Mouse (Mus musculus) thymus, adult 2 months (tissue): ENCODE data around the gene Schip1.

Experiments used
- CTCF ChIP-seq: fragments of 200-500 bp; IDR thresholded peaks from 2 replicates; pipeline ENCODE4 v1.5.1; 2012; ENCODE audit warnings: mild to moderate bottlenecking, control low read depth, low read length, moderate library complexity, borderline replicate concordance; ENCODE audit not compliant: control insufficient read depth, poor library complexity, insufficient read depth; ENCODE audit errors: extremely low read depth
- POLR2A ChIP-seq: fragments of 200-500 bp; IDR thresholded peaks from 2 replicates; pipeline ENCODE4 v1.6.1; 2012; ENCODE audit warnings: mild to moderate bottlenecking, low read length, control low read depth, moderate library complexity; ENCODE audit not compliant: control insufficient read depth, poor library complexity, insufficient read depth; ENCODE audit errors: extremely low read depth

GRCm38 (mm10) chr3:68246154-68246553 is 181.6 kb downstream of the Schip1 start:
- TF ChIP-seq POLR2A (no peak), CTCF (no peak)
